Mouse (Mus musculus) ES-E14 (cell line): ENCODE measurements around the gene Pitpnm3. TPM values are rescaled to one million over a fixed set of nuclear protein-coding genes. Genes with fewer than 3 reads are reported as not detected.

ENCODE experiments used
- DNase-seq: peaks from one replicate; pipeline ENCODE4 v3.0.0-alpha.2; 2013; ENCODE audit warnings: low read depth, low spot score
- H3K27ac ChIP-seq: 2 replicates; pipeline ENCODE4 v1.5.1; 2012; ENCODE audit warnings: low read depth, mild to moderate bottlenecking, low read length, moderate library complexity, mixed read lengths; ENCODE audit not compliant: poor library complexity, insufficient read depth, severe bottlenecking
- H3K36me3 ChIP-seq: 2 replicates; pipeline ENCODE4 v1.6.1; 2012; ENCODE audit warnings: mild to moderate bottlenecking, low read length, moderate library complexity, mixed read lengths; ENCODE audit not compliant: control insufficient read depth, poor library complexity, insufficient read depth, severe bottlenecking
- H3K4me1 ChIP-seq, 2 experiments: fragments of 150-350 bp in 1 of 2; sonication (generic) in 1 of 2; 2 replicates each; pipeline ENCODE4 v1.6.1; 2012; ENCODE audit warnings: low read length in 2 of 2, mild to moderate bottlenecking in 1 of 2, mixed read lengths in 1 of 2; ENCODE audit not compliant: control insufficient read depth in 2 of 2, insufficient read depth in 2 of 2, poor library complexity in 1 of 2
- H3K4me3 ChIP-seq, 2 experiments: fragments of 150-350 bp in 1 of 2; sonication (generic) in 1 of 2; 2 replicates each; pipeline ENCODE4 v1.5.1; 2012; ENCODE audit warnings: low read length in 2 of 2, low read depth in 1 of 2, mild to moderate bottlenecking in 1 of 2, mixed read lengths in 1 of 2; ENCODE audit not compliant: insufficient read depth in 1 of 2, poor library complexity in 1 of 2, severe bottlenecking in 1 of 2
- H3K9ac ChIP-seq: 2 replicates; pipeline ENCODE4 v1.6.1; 2012; ENCODE audit warnings: low read depth, mild to moderate bottlenecking, low read length, mixed read lengths; ENCODE audit not compliant: poor library complexity, insufficient read depth, severe bottlenecking
- H3K9me3 ChIP-seq: fragments of 150-350 bp; sonication (generic); 2 replicates; pipeline ENCODE4 v1.6.1; 2012; ENCODE audit warnings: low read depth, mild to moderate bottlenecking, low read length; ENCODE audit not compliant: control insufficient read depth, insufficient read depth
- CHD2 ChIP-seq: IDR thresholded peaks from 2 replicates; pipeline ENCODE4 v1.6.1; 2014; ENCODE audit warnings: mild to moderate bottlenecking, low read depth, low read length, inconsistent platforms
- HCFC1 ChIP-seq: IDR thresholded peaks from 2 replicates; pipeline ENCODE4 v1.6.1; 2012; ENCODE audit warnings: low read length, inconsistent platforms, borderline replicate concordance; ENCODE audit not compliant: insufficient read depth
- MAFK ChIP-seq: IDR thresholded peaks from 2 replicates; pipeline ENCODE4 v1.6.1; 2014; ENCODE audit warnings: mild to moderate bottlenecking, low read depth, low read length, inconsistent platforms; ENCODE audit not compliant: insufficient read depth
- ZC3H11A ChIP-seq: IDR thresholded peaks from 2 replicates; pipeline ENCODE4 v1.6.1; 2012; ENCODE audit warnings: low read depth, mild to moderate bottlenecking, inconsistent platforms, low read length, borderline replicate concordance
- ZNF384 ChIP-seq: IDR thresholded peaks from 2 replicates; pipeline ENCODE4 v1.6.1; 2012; ENCODE audit warnings: low read depth, low read length, inconsistent platforms
- in situ Hi-C, 2 experiments: fragments of 600-800 bp; cut with MboI; formaldehyde crosslinking; loops; one replicate each; pipeline ENCODE4 v1.15.1; 2025; ENCODE audit warnings: low sequenced_read_pairs in 2 of 2, inconsistent platforms in 1 of 2; ENCODE audit not compliant: unreplicated experiment in 2 of 2
- total RNA-seq: library from RNA; depleted of rRNA; stranded (reverse); fragments of 300-350 nt; gene quantifications from 2 replicates; pipeline ENCODE4 v1.2.3, GENCODE M21; 2012

Pitpnm3 gene
- total RNA-seq, 1 experiment = 0.36 TPM

DNA sequence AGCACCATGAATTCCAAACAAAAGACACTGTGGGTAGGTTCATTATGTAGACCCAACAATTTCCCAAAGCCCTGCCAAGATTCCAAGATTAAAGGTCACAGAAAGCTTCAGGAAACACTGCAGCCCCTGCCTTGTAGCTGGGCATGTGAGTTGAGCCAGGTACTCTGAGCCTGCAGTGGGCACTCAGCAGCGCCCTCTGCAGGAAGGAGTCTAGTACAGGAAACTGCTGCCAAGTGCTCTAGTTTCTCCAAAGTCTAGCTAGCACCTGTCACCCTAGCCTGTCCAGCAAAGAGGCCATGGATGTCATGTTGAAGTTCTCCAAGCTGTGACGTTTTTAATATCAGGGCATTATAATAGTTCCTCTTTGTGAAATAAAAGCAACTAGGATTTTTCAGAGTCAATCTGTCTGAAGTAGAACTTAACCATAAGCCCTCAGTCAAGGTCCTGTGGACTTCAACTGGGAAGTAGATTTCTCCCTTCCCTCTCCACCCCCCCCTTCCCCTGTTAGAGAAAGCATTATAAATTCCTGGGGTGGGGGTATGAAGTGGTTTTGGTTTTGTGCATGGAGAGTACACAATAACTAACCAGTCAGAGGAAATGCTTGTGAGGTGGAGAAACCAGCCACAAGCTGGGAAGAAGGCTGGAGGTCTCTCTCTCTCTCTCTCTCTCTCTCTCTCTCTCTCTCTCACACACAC lies 9.8 kb upstream of the Pitpnm3 start:
- peak; percentile 79 for DNase-seq
- TF ChIP-seq ZNF384 (no peak), HCFC1 (no peak), CHD2 (no peak), MAFK (no peak), ZC3H11A (0 out of 2 replicates have a peak, but pooled peaks have one; percentile 8)
- in situ Hi-C loops = no loop called here

DNA sequence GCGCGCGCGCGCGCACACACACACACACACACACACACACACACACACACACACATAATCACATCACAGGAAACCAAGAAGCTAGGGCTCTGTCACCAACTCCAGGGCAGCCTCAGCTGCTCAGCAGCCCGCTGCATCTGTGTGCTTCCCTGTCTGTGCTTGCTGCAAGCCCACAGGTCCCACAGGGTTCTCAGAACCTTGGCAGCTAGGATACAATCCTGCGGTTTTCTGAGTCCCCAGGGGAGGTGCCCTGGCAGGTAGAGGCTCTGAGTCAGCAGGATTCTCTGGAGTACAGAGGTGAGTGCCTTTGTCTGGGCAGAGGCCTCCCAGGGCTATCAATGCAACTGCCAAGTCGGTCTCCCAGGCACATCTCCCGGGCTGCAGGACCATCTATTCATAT lies 7.3 kb upstream of the Pitpnm3 start:
- H3K4me3 ChIP-seq = peak overlapping the region; percentile 25 to 33; a peak in 1 of 4 replicates
- H3K27ac ChIP-seq = no peak overlapping the region
- H3K4me1 ChIP-seq = peaks cover 3 to 4% of the 10 kb centered on the region in 2 experiments; a peak in 1 of 4 replicates
- TF ChIP-seq MAFK (peak; percentile 70), CHD2 (no peak)
- no peaks in the 10 kb centered on the region for H3K9me3 ChIP-seq
- in situ Hi-C loops = no loop called here
- no peak for DNase-seq
- no peak overlapping the region for H3K9ac ChIP-seq
- H3K36me3 ChIP-seq = no peaks in the 10 kb centered on the region

More for the DNA sequence above, 9.8 kb upstream of the Pitpnm3 start:
- Histone ChIP-seq H3K4me3 (no peak overlapping the region), H3K36me3 (no peaks in the 10 kb centered on the region), H3K9ac (no peak overlapping the region), H3K9me3 (no peaks in the 10 kb centered on the region), H3K27ac (no peak overlapping the region), H3K4me1 (peaks cover 3 to 4% of the 10 kb centered on the region in 2 experiments; a peak in 1 of 4 replicates)

DNA sequence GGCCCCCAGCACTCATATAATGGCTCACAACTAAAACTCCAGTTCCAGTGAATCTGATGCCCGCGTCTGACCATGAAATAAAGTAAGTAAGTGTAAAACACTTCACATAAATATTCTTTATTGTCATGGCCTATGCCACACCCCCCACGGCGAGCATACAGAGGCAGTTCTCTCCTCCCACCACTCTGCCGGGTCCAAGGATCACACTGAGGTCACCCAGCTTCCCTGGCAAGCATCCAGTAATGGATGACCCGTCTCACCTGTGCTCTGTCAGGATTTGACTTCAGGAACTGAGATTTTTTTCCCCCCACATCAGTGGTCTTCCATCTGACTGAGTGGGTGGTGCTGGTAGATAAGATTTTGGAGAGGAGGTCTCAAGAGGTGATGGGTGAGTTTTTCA lies 4.6 kb upstream of the Pitpnm3 start:
- Histone ChIP-seq H3K4me1 (peaks cover 3 to 6% of the 10 kb centered on the region in 2 experiments; a peak in 1 of 4 replicates), H3K36me3 (no peaks in the 10 kb centered on the region), H3K27ac (no peak overlapping the region), H3K9ac (no peak overlapping the region), H3K9me3 (no peaks in the 10 kb centered on the region), H3K4me3 (no peak overlapping the region)
- DNase-seq = no peak
- in situ Hi-C loops = no loop called here
- TF ChIP-seq ZC3H11A = no peak
- no peak for TF ChIP-seq ZNF384
- no peak for TF ChIP-seq HCFC1
- TF ChIP-seq MAFK = no peak
- TF ChIP-seq CHD2 = no peak

DNA sequence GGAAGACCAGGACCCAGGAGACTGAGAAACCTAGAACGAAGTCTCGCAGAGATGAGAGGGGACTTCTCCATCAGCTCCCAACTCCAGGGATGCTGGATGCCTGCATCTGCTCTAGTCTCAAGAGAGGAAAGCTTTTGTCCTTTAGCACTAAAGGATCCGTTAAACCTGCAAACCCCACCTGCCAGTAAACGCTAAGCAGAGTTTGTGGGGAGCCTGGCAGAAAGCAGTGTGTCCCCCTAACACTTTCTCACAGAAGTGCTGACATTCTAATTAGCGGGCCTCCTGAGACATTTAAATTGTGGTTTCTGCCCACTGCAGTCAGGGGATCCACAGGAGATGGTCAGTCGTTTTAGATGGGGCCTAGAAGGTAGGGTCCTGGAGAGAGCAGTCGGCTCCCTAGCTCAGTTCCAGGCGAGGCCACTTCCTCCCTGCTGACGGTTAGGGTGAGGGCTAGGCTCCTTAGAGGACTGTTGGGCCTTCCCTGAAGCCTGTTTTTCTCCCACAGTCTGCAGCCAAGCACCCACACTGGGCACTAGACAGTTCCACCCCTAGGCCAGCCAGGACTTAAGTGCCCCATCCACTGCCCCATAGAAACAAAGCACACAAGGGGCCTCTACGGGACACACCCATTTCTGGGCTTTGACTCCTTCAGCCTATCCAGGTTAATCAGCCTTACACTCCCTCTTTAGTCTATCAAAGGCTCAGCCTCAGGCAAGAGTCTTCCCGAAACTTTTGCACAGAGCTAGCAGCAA lies 829 bp upstream of the Pitpnm3 start:
- in situ Hi-C loops = no loop called here

More for the DNA sequence above, 829 bp upstream of the Pitpnm3 start:
- Histone ChIP-seq H3K36me3 (no peaks in the 10 kb centered on the region), H3K9ac (no peak overlapping the region), H3K4me3 (peak overlapping the region in 1 of 2 experiments; percentile 50; a peak in 1 of 4 replicates), H3K4me1 (peaks cover 0 to 6% of the 10 kb centered on the region in 2 experiments; a peak in 1 of 4 replicates), H3K9me3 (no peaks in the 10 kb centered on the region), H3K27ac (no peak overlapping the region)
- no peak for DNase-seq
- TF ChIP-seq CHD2 (no peak), ZNF384 (no peak), HCFC1 (no peak), ZC3H11A (no peak), MAFK (no peak)
